Mouse (Mus musculus) ES-Bruce4 (cell line): ENCODE results near the gene Cdh23. TPM values are rescaled to one million over a fixed set of nuclear protein-coding genes. Genes with fewer than 3 reads are reported as not detected.

ENCODE experiments used
- H3K27ac ChIP-seq: 2 replicates; pipeline ENCODE4 v1.5.1; 2012; ENCODE audit warnings: low read length, inconsistent platforms; ENCODE audit not compliant: insufficient read depth
- H3K27me3 ChIP-seq: 2 replicates; pipeline ENCODE4 v1.6.1; 2012; ENCODE audit warnings: mild to moderate bottlenecking, low read length, inconsistent platforms; ENCODE audit not compliant: control insufficient read depth, poor library complexity, insufficient read depth, severe bottlenecking
- H3K36me3 ChIP-seq: 2 replicates; pipeline ENCODE4 v1.6.1; 2012; ENCODE audit warnings: inconsistent platforms, mild to moderate bottlenecking, low read length, moderate library complexity; ENCODE audit not compliant: control insufficient read depth, poor library complexity, insufficient read depth, severe bottlenecking
- H3K4me1 ChIP-seq: one replicate; pipeline ENCODE4 v1.8.1; 2011; ENCODE audit warnings: low read length; ENCODE audit not compliant: control insufficient read depth, insufficient read depth
- H3K4me3 ChIP-seq: 2 replicates; pipeline ENCODE4 v1.5.1; 2011; ENCODE audit warnings: low read depth, mild to moderate bottlenecking, low read length
- H3K9ac ChIP-seq: 2 replicates; pipeline ENCODE4 v1.6.1; 2012; ENCODE audit warnings: low read depth, mild to moderate bottlenecking, inconsistent platforms; ENCODE audit not compliant: poor library complexity, severe bottlenecking
- H3K9me3 ChIP-seq: replicated peaks from 2 replicates; pipeline ENCODE4 v1.6.1; 2012; ENCODE audit warnings: mild to moderate bottlenecking, low read length, inconsistent platforms; ENCODE audit not compliant: control insufficient read depth, poor library complexity, insufficient read depth, severe bottlenecking
- CTCF ChIP-seq: IDR thresholded peaks from one replicate; pipeline ENCODE4 v1.8.1; 2011; ENCODE audit warnings: low read depth, low read length
- EP300 ChIP-seq: IDR thresholded peaks from 2 replicates; pipeline ENCODE4 v1.6.1; 2011; ENCODE audit warnings: low read depth, low read length; ENCODE audit not compliant: insufficient read depth
- POLR2A ChIP-seq: IDR thresholded peaks from one replicate; pipeline ENCODE4 v1.8.1; 2011; ENCODE audit warnings: low read length; ENCODE audit not compliant: insufficient read depth
- polyA plus RNA-seq: library from polyadenylated mRNA; stranded (reverse); fragments of >200 nt; gene quantifications from 2 replicates; pipeline ENCODE4 v1.2.4, GENCODE M21; 2011; ENCODE audit warnings: low read depth; ENCODE audit not compliant: missing spikeins, insufficient read depth, insufficient read length

Gene Cdh23
- polyA plus RNA-seq, 1 experiment, result 0.33 TPM

- no peaks in the 10 kb centered on the region for H3K9me3 ChIP-seq
- H3K27me3 ChIP-seq, result no peaks in the 10 kb centered on the region
- H3K4me1 ChIP-seq, result no peaks in the 10 kb centered on the region
- H3K4me3 ChIP-seq, result no peak overlapping the region
- H3K9ac ChIP-seq, result no peak overlapping the region
- no peaks in the 10 kb centered on the region for H3K36me3 ChIP-seq
- no peak overlapping the region for H3K27ac ChIP-seq
- TF ChIP-seq CTCF (no peak), POLR2A (no peak), EP300 (no peak)
These were observed 429.4 kb downstream of the Cdh23 start for GRCm38 (mm10) chr10:60266842-60267401.

- Histone ChIP-seq H3K27me3 (no peaks in the 10 kb centered on the region), H3K27ac (no peak overlapping the region), H3K9ac (no peak overlapping the region), H3K36me3 (no peaks in the 10 kb centered on the region), H3K4me3 (no peak overlapping the region), H3K4me1 (no peaks in the 10 kb centered on the region), H3K9me3 (no peaks in the 10 kb centered on the region)
- no peak for TF ChIP-seq EP300
- no peak for TF ChIP-seq CTCF
- TF ChIP-seq POLR2A, result no peak
These were observed 431.0 kb downstream of the Cdh23 start for GRCm38 (mm10) chr10:60265252-60265651.

- H3K9me3 ChIP-seq, result no peaks in the 10 kb centered on the region
- TF ChIP-seq EP300, result no peak
- no peak for TF ChIP-seq POLR2A
- no peak for TF ChIP-seq CTCF
- no peaks in the 10 kb centered on the region for H3K4me1 ChIP-seq
- no peak overlapping the region for H3K9ac ChIP-seq
- no peak overlapping the region for H3K27ac ChIP-seq
- no peak overlapping the region for H3K4me3 ChIP-seq
- H3K27me3 ChIP-seq, result no peaks in the 10 kb centered on the region
- no peaks in the 10 kb centered on the region for H3K36me3 ChIP-seq
These were observed 432.9 kb downstream of the Cdh23 start for GRCm38 (mm10) chr10:60263351-60263750.

- Histone ChIP-seq H3K27me3 (no peaks in the 10 kb centered on the region), H3K9ac (no peak overlapping the region), H3K9me3 (no peaks in the 10 kb centered on the region), H3K4me3 (no peak overlapping the region), H3K36me3 (no peaks in the 10 kb centered on the region), H3K4me1 (no peaks in the 10 kb centered on the region), H3K27ac (no peak overlapping the region)
- TF ChIP-seq POLR2A, result no peak
- no peak for TF ChIP-seq EP300
- TF ChIP-seq CTCF, result no peak
These were observed 433.9 kb downstream of the Cdh23 start for GRCm38 (mm10) chr10:60262386-60262785.

- H3K4me1 ChIP-seq, result no peaks in the 10 kb centered on the region
- TF ChIP-seq POLR2A (no peak), EP300 (no peak), CTCF (no peak)
- H3K36me3 ChIP-seq, result no peaks in the 10 kb centered on the region
- no peak overlapping the region for H3K4me3 ChIP-seq
- H3K27ac ChIP-seq, result no peak overlapping the region
- no peaks in the 10 kb centered on the region for H3K9me3 ChIP-seq
- no peak overlapping the region for H3K9ac ChIP-seq
- H3K27me3 ChIP-seq, result no peaks in the 10 kb centered on the region
These were observed 434.8 kb downstream of the Cdh23 start for GRCm38 (mm10) chr10:60261530-60261929.

- Histone ChIP-seq H3K4me3 (no peak overlapping the region), H3K27ac (no peak overlapping the region), H3K9ac (no peak overlapping the region), H3K4me1 (no peaks in the 10 kb centered on the region), H3K9me3 (no peaks in the 10 kb centered on the region), H3K36me3 (no peaks in the 10 kb centered on the region), H3K27me3 (no peaks in the 10 kb centered on the region)
- TF ChIP-seq POLR2A, result no peak
- TF ChIP-seq CTCF, result no peak
- no peak for TF ChIP-seq EP300
These were observed 435.6 kb downstream of the Cdh23 start for GRCm38 (mm10) chr10:60260557-60261294.
